In the genomic region with DNA sequence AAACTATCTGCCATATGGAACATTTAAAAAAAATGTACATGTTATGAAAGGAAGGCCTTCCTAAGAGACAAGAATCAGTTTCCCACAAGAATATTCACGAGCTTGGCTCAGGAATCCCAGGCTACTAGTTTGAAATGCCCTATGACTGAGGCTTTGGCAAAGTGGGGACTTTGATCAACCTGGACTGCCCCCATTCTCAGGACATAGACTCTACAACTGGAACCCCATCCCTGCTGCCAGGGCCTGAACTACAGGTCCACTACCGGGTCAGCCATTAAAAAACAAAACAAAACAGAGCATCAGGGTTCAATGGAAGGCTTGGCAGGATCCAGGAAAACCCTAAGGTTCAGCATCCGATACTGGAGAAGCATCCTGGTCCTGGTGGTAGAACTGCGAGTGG, we compare ENCODE assay signal across 17 mouse cellular contexts. TPM values are rescaled to one million over a fixed set of nuclear protein-coding genes. Genes with fewer than 3 reads are reported as not detected.
DNase-seq lines count a peak whose midpoint lies in the region; ATAC-seq and TF ChIP-seq lines count a peak whose summit lies in the region.
"Had no signal": no experiment of that assay in that cellular context is flagged by ENCODE, and none has a peak within 500 bp of the region (broad histone marks: within the 10 kb centered on the region; RNA-seq: fewer than 3 reads in every experiment).

No protein-coding gene starts in this region.

- TF ChIP-seq CTCF in kidney, adult 2 months (conservative IDR thresholded peaks at IDR 0.05; ENCODE audit: insufficient read depth, insufficient read length, low read depth, low read length), result no peak
- TF ChIP-seq CTCF in lung, embryonic 14.5 days (IDR thresholded peaks at IDR 0.05; ENCODE audit: low read depth), result no peak

- no peak overlapping the region for H3K27ac ChIP-seq in kidney, adult 2 months (ENCODE audit: insufficient read depth, low read depth, low read length)
- peak overlapping the region; percentile 24; the same call in 1 of the 2 replicates for H3K27ac ChIP-seq in lung, embryonic 14.5 days (ENCODE audit: low read depth)
- peak overlapping the region; percentile 54 for H3K27ac ChIP-seq in liver, embryonic 16.5 days (ENCODE audit: low read length)

- DNase-seq in cerebellum, adult 9-11 months, result peak; percentile 47
- no peak for DNase-seq in cerebellum, adult 11 months
- peak; percentile 39 for DNase-seq in kidney, adult 2 months
- no peak for DNase-seq in kidney, adult 18-20 months
- no peak for DNase-seq in lung, embryonic 14.5 days
- DNase-seq in lung, postnatal 25 days (ENCODE audit: low spot score), result no peak
- no peak for DNase-seq in embryo, embryonic 9.5 days (ENCODE audit: extremely low spot score)
- DNase-seq: adrenal gland, postnatal 36 days; gastrocnemius, postnatal 25 days; lung, postnatal 14 days; midbrain, embryonic 14.5 days; thymus, postnatal 4 days had no signal

- H3K9me3 ChIP-seq in lung, embryonic 14.5 days (ENCODE audit: low read depth, low read length), result no peaks in the 10 kb centered on the region
- H3K9me3 ChIP-seq in liver, embryonic 16.5 days (replicated peaks; ENCODE audit: control insufficient read depth, low read length), result no peaks in the 10 kb centered on the region
- H3K9me3 ChIP-seq: hindbrain, embryonic 10.5 days; limb, embryonic 12.5 days had no signal

- H3K4me3 ChIP-seq in kidney, adult 2 months (ENCODE audit: insufficient read depth, low read depth, low read length), result no peak overlapping the region
- no peak overlapping the region for H3K4me3 ChIP-seq in lung, embryonic 14.5 days (ENCODE audit: low read depth, low read length)
- H3K4me3 ChIP-seq in liver, embryonic 16.5 days (ENCODE audit: low read depth, low read length), result no peak overlapping the region

- WGBS in kidney, adult 2 months, result 59% methylated on average over 4 of the region's 4 CpGs
- WGBS in lung, embryonic 14.5 days, result 78% methylated on average over 4 of the region's 4 CpGs
- 80% methylated on average over 4 of the region's 4 CpGs for WGBS in liver, embryonic 16.5 days (ENCODE audit: insufficient replicate concordance)

- peaks cover 14% of the 10 kb centered on the region for H3K4me1 ChIP-seq in kidney, adult 2 months (ENCODE audit: control insufficient read depth, insufficient read depth, low read length)
- H3K4me1 ChIP-seq in lung, embryonic 14.5 days (ENCODE audit: insufficient read depth), result no peaks in the 10 kb centered on the region
- peaks cover 19% of the 10 kb centered on the region for H3K4me1 ChIP-seq in liver, embryonic 16.5 days (ENCODE audit: control insufficient read depth, low read depth, low read length)

- H3K4me2 ChIP-seq in lung, embryonic 14.5 days, result no peak overlapping the region
- H3K4me2 ChIP-seq in liver, embryonic 16.5 days (ENCODE audit: low read depth, low read length), result no peak overlapping the region

- no peak for TF ChIP-seq POLR2A in kidney, adult 2 months (IDR thresholded peaks at IDR 0.05; ENCODE audit: low read depth, low read length)

- H3K9ac ChIP-seq in lung, embryonic 14.5 days, result no peak overlapping the region; the same call in 1 of the 2 replicates
- H3K9ac ChIP-seq in liver, embryonic 16.5 days (ENCODE audit: low read depth, low read length), result no peak overlapping the region
- H3K9ac ChIP-seq: limb, embryonic 12.5 days had no signal

- no peaks in the 10 kb centered on the region; the same call in 1 of the 2 replicates for H3K36me3 ChIP-seq in kidney, adult 2 months (ENCODE audit: control insufficient read depth, insufficient read depth, low read length)
- H3K36me3 ChIP-seq in lung, embryonic 14.5 days (ENCODE audit: insufficient read depth), result peaks cover 35% of the 10 kb centered on the region
- peaks cover 30% of the 10 kb centered on the region for H3K36me3 ChIP-seq in liver, embryonic 16.5 days (ENCODE audit: control insufficient read depth, insufficient read depth)

- no peaks in the 10 kb centered on the region for H3K27me3 ChIP-seq in kidney, adult 2 months (replicated peaks; ENCODE audit: control insufficient read depth, insufficient read depth, low read length)
- H3K27me3 ChIP-seq in lung, embryonic 14.5 days (ENCODE audit: insufficient read depth, low read length), result no peaks in the 10 kb centered on the region
- no peaks in the 10 kb centered on the region for H3K27me3 ChIP-seq in liver, embryonic 16.5 days (ENCODE audit: control insufficient read depth, insufficient read depth, low read depth, low read length)
- H3K27me3 ChIP-seq: limb, embryonic 12.5 days had no signal

- ATAC-seq in lung, embryonic 14.5 days (ENCODE audit: insufficient read depth), result no peak
- ATAC-seq in liver, embryonic 16.5 days (ENCODE audit: low read depth), result no peak
- ATAC-seq: activated CD4-positive, CD25-positive, alpha-beta regulatory T cell, adult 4 months; inflammation-experienced regulatory T-cells, adult 6 months had no signal

RNA-seq across cellular contexts. Expression of a gene that starts 1.5 kb away (rescaled TPM):
- polyA plus RNA-seq in kidney, adult 2 months (2012; rRNA removed), result 45.9 and 47.2 TPM in 2 replicates
- polyA plus RNA-seq in lung, embryonic 14.5 days (2014; fragmentation: Nextera tagmentation; extraction: Ambion mirVana), result 159 and 162 TPM in 2 replicates
- 54.4 and 55.8 TPM in 2 replicates for polyA plus RNA-seq in liver, embryonic 16.5 days (2015; fragmentation: Nextera tagmentation; extraction: Ambion mirVana)

RNA-seq across cellular contexts. Expression of a gene that starts 21.7 kb away (rescaled TPM):
- polyA plus RNA-seq in kidney, adult 2 months (2012; rRNA removed), result 197 and 230 TPM in 2 replicates
- 161 and 164 TPM in 2 replicates for polyA plus RNA-seq in lung, embryonic 14.5 days (2014; fragmentation: Nextera tagmentation; extraction: Ambion mirVana)
- polyA plus RNA-seq in liver, embryonic 16.5 days (2015; fragmentation: Nextera tagmentation; extraction: Ambion mirVana), result 142 and 171 TPM in 2 replicates

RNA-seq across cellular contexts. Expression of a gene that starts 28.1 kb away (rescaled TPM):
- polyA plus RNA-seq in kidney, adult 2 months (2012; rRNA removed), result 110 and 126 TPM in 2 replicates
- polyA plus RNA-seq in lung, embryonic 14.5 days (2014; fragmentation: Nextera tagmentation; extraction: Ambion mirVana), result 51.0 and 59.3 TPM in 2 replicates
- polyA plus RNA-seq in liver, embryonic 16.5 days (2015; fragmentation: Nextera tagmentation; extraction: Ambion mirVana), result 19.4 and 20.3 TPM in 2 replicates

Comparison
In these comparisons a context has a peak if more than half of its experiments do, and no peak if none do; other contexts are left out.
1. DNase-seq: peak in cerebellum, adult 9-11 months (single experiment) and kidney, adult 2 months (single experiment); none in cerebellum, adult 11 months (single experiment), kidney, adult 18-20 months (single experiment), lung, embryonic 14.5 days (single experiment), lung, postnatal 25 days (single experiment) and embryo, embryonic 9.5 days (single experiment).